Mouse (Mus musculus): ENCODE data around the gene Gm45194.

Gene Gm45194

DNA sequence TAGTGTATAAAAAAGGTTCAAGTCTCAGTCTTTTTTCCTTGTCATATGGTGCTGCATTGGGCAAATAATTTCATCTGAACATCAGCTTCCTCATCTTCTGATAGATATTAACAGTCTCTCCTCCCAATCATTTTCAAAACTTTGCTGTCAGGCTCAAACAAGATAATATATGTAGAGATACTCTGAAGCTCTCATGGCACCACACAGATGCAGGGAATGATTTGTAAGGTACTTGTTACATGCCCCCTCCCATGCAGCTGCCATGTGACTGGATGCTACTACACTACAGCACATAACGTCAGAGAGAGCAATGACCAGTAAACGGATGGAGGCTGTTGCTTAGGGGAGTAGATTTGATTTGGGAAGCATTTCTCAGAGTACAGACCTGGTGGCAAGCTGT, at the start of gene Gm45194:
Gene Gm45194 (plus strand): TSS at position 301 of the 400 bp plus-strand sequence.
- no peak for DNase-seq (ENCODE audit: low read depth)

DNA sequence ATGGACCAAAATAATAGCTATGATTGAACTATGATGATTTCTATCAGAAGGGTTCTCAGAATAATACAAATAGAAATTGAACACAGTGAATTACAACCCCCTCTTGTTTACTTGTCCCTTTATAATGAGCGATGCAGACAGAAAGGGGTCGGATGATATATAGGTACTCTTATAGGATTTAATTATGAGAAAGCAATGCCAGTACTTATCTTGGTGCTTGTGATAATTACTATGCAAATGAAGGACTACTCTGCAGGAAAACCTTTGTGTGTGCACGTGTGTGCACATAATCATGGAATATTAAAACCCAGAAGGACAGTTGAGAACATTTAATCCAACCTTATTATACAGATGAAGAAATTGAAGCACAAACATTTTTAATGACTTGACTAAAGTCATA, 35.3 kb upstream of the Gm45194 start:
- no peak for DNase-seq (ENCODE audit: low read depth)

DNA sequence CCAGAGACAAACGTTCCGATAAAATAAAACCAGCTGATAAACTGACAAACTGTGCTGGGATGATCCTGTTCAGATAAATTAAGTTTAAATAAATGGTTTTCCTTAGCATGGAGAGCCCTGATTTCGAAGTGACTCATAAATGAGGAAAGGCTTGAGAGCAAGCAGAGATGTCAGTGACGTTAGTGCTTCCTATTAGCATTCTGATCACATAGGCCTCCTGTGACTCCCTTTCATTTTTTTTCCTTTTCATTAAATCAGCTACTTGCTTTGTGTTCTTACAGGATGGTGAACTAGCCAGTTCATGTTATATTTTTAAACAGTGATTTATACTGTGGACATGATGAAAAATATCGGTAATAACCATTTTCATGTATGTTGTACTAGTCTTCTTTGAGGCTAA, 9.9 kb upstream of the Gm45194 start:
- no peak for DNase-seq (ENCODE audit: low read depth)

DNA sequence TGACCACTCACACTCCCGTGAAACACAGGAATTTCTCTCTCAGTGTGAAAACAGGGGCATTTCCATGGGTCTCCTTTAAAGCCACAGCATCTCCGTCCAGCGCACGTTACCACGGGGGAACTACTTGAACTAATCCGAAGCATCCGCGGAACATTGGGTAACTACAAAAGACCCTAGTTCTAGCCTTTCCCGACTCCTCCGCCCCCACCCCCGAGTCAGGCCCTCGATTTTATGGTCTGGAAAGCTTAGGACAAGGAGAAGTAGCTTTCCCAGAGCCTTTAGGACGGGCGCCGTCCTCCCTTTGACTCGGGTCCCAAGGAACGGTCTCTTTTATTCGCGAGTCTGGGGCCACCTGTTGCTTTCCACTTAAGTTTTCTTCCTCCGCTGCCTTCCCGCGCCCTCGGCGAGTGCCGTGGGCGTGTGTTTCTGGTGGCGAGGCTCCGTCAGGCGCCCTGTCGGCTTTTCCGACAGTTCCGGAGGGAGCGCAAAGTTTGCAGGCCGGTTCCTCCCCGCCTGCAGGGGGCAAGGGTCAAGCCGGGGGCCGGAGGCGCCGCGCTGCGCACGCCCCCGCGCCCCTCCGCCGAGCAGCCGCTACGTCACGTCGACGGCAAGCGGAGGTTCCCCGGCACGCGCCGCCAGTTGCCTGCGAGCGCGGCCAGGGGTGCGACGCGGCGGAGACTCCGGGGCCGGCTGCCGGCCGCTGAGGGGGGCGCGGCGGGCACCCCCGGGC, 3.3 kb downstream of the Gm45194 start:
- no peak for DNase-seq (ENCODE audit: low read depth)

DNA sequence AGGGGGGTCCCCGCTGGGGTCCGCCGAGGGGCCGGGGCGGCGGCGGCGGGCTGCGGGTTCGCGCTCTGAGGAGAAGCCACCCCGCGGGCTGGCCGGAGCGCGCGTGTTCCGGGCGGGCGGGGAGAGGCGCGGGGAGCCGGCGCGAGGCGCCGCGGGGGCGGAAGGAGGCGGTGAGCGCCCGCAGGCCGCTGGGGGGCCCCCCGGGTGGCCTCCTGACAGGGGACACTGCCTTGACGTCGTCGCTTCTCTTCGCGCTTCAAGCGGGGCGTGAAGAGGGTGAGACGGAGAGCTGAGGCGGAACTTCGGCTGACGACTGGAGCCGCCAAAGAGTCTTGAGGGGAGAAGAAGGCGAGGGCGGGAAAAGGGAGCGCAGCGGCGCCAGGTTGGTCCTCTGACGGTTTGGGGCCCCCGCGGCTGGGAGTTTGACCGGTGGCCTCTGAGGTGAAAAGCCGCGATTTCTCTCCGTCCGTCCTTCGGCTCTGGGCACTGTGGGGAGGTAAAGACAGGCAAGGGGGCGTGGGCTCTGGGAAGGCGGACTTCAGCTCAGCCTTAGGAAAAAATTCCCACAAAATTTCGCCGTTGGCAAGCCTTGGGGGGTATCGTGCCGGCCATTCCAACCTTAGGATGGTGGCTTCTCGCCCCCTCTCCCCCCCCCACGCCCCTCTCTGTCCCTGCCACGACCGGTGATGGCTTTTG, 4.0 kb downstream of the Gm45194 start:
- DNase-seq (ENCODE audit: low read depth), result no peak

DNA sequence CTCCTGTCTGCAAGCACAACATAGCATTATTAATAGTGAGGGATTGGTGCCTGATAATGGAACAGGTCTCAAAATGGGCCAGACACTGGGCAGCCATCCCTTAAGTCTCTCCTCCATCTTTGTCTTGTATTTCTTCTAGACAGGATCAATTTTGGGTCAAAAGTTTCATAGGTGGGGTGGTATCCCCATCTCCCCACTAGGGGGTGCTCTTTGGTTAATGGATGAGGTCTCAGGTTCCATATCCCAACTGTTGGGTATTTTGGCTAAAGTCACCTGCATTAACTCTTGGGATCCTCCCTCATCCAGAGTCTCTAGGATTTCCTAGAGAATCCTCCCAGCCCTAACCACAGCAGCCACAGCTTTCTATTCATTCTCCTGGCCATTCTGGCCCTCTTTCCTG, 26.2 kb downstream of the Gm45194 start:
- DNase-seq (ENCODE audit: low read depth), result no peak

DNA sequence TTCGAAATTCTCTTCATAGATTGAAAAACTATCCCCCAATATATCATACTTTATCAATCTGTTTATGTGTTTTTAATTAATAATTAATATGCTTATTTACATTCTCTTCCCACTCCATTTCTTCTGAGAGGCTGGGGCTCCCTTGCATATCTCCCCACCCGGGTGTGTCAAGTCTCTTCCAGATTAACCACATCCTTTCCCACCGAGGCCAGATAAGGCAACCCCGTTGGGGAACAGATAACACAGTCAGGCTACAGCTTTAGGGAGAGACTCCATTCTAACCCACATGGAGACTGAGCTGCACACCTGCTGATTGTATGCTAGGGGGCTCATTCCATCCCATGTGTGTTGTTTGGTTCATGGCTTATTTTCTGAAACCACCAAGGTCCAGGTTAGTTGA, 69.7 kb downstream of the Gm45194 start:
- no peak for DNase-seq (ENCODE audit: low read depth)

DNA sequence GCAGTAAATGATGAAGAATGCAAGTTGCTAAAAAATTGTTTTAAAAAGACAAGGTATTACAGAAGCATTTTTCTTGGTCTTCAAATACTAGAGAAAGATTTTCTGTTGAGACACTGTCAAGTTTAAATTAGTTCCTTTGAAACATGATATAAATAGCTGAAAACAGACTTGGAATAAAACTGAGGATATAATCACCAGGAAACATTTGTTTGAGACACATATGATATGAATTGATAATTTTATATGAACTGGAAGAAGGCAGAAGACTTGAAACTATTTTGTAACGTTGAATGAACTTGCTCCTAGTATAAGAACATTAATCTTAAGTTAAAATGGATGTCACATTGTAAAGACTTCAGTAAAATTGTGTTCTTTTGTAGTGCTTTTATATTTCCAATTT, 108.5 kb downstream of the Gm45194 start:
- no peak for DNase-seq (ENCODE audit: low read depth)

DNA sequence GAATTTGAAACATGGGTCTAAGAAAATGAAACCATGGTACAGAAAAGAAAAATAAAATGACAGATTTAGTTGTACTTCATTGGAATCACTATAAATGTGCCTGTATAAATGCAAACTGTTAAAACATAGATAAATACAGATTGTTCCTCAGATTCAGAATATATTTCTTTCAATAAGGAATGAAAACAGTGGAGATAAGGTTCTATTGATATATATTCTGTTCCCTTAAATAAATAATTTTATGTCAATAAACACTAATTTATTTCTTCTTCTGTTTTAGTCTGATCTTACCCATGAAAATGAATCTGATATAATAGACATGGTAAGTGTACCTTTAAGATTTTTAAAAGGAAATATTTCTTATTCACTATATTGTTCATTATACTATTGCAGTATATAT, 119.5 kb downstream of the Gm45194 start, which contains the start of gene Tex16:
Gene Tex16 (plus strand): TSS at position 301 of the 400 bp plus-strand sequence.
- DNase-seq (ENCODE audit: low read depth), result no peak

DNA sequence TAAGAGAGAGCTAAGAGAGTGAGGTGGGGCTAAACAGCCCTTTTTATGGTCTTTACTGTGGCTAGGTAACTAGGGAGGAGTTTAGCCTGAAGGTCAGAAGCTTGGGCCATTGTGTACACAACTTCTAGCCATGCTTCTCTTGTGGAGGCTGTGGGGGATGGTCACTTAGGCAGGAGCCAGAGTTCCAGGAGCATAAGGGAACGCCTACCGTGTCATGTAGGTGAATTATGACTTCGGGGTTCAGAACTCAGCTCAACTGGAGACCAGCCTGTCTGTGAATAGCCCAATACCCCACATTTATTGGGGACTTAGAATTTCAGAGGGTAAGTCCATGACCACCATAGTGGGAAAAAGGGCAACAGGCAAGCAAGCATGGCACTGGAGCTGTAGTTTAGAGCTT, 347.6 kb downstream of the Gm45194 start, which contains the start of gene 4933403O08Rik:
Gene 4933403O08Rik (plus strand): TSS at position 301 of the 400 bp plus-strand sequence.
- no peak for DNase-seq (ENCODE audit: low read depth)

DNA sequence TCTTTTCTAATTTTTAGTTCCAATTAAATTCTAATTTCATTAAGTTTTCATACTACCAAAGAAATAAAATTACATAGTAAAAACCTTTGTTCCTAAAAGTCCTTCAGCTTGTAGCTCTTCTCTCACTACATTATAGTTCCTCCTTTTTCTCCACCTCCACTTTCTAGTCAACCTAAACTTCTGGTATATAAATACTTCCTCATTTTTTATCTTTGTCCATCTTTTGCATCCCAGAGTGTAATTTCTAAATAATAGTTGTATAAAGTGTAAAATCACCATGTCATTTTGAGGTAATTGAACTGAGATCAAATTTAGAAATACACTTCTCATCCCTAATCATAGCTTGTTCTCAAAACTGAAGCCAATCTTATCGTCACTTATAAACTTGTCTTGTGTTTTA, 351.7 kb downstream of the Gm45194 start:
- DNase-seq (ENCODE audit: low read depth), result no peak

DNA sequence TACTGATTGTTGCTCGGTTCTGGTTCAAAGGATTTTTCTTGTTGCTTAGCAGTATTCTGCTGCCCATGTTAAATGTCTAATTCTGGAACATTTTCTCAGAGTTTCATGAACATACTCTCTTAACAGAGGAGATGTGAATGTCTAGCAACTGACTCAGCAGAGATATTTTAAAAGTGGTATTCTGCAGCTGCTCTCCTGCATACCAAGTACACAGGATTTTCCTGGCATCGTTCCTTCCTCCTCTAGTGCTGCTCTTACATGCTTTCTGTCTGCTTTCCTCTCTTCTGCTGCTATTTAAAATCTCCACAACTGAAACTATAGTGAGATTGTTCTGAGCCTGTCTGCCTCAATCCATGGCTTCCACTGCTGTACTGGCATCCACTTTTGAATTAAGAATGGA, 364.3 kb downstream of the Gm45194 start:
- peak; percentile 1 for DNase-seq (ENCODE audit: low read depth)

DNA sequence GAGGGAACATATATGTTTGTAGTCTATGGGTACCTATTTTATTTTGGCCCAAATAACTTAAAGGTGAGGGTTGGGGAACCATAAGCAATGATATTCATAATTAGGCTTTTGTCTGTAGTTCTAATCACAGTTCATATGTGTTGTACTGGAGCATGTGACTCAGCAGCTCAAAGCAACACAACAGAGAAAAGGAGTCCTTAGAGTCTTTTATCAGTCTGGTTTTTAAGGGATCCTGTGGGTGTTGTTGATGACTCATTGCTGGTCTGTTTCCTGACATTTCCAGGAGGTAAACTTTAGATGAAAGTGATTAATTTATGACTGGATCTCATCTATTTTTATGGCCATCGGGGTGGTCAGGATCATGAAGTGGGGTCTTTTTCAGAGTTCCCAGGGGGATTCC, 382.4 kb downstream of the Gm45194 start:
- no peak for DNase-seq (ENCODE audit: low read depth)

All from NIH3T3 (cell line).